Comparison of ENCODE assay signal across 18 mouse cellular contexts in genomic region chr1:36564101-36564500, GRCm38 (mm10). TPM values are rescaled to one million over a fixed set of nuclear protein-coding genes. Genes with fewer than 3 reads are reported as not detected.
DNase-seq lines count a peak whose midpoint lies in the region; ATAC-seq and TF ChIP-seq lines count a peak whose summit lies in the region.
"Had no signal": no experiment of that assay in that cellular context is flagged by ENCODE, and none has a peak within 500 bp of the region (broad histone marks: within the 10 kb centered on the region; RNA-seq: fewer than 3 reads in every experiment).

No protein-coding gene starts in this region.

- H3ac ChIP-seq in C2C12 (ENCODE audit: control insufficient read depth, insufficient read length, low read depth), result no peak overlapping the region

- no peak for TF ChIP-seq CTCF in C2C12 (IDR thresholded peaks at IDR 0.05; ENCODE audit: control insufficient read depth, insufficient read depth, insufficient read length)
- no peak for TF ChIP-seq CTCF in heart, adult 2 months (IDR thresholded peaks at IDR 0.05)

- no peaks in the 10 kb centered on the region for H3K79me3 ChIP-seq in C2C12 (ENCODE audit: low read depth)

- no peaks in the 10 kb centered on the region for H3K9me3 ChIP-seq in embryonic facial prominence, embryonic 14.5 days (ENCODE audit: control insufficient read depth, low read length)
- no peaks in the 10 kb centered on the region for H3K9me3 ChIP-seq in embryonic facial prominence, embryonic 10.5 days
- H3K9me3 ChIP-seq: embryonic facial prominence, embryonic 13.5 days; forebrain, embryonic 15.5 days; heart, embryonic 15.5 days; neural tube, embryonic 15.5 days had no signal

- H3K27ac ChIP-seq in embryonic facial prominence, embryonic 14.5 days (replicated peaks; ENCODE audit: low read depth, low read length), result no peak overlapping the region
- H3K27ac ChIP-seq in embryonic facial prominence, embryonic 10.5 days (replicated peaks), result no peak overlapping the region
- H3K27ac ChIP-seq in heart, adult 2 months, result peak overlapping the region; percentile 72
- H3K27ac ChIP-seq: embryonic facial prominence, embryonic 13.5 days; forebrain, embryonic 15.5 days; heart, embryonic 15.5 days; liver, embryonic 14.5 days; neural tube, embryonic 15.5 days had no signal

- DNase-seq in embryonic facial prominence, embryonic 14.5 days (ENCODE audit: low spot score), result no peak
- no peak for DNase-seq in embryonic facial prominence, embryonic 10.5 days (ENCODE audit: low spot score)
- DNase-seq in heart, adult 2 months, result peak; percentile 75 to 82
- DNase-seq in kidney, postnatal 25 days, result peak; percentile 49 to 76
- no peak for DNase-seq in lung, postnatal 25 days (ENCODE audit: low spot score)
- no peak for DNase-seq in testis, postnatal 14 days (ENCODE audit: low spot score)
- no peak for DNase-seq in embryo, embryonic 11 days
- DNase-seq: cerebellum, postnatal 14 days; lung, postnatal 36 days; thymus, adult 2 months had no signal

- no peak overlapping the region for H3K4me2 ChIP-seq in embryonic facial prominence, embryonic 14.5 days (ENCODE audit: low read depth, low read length)
- H3K4me2 ChIP-seq: embryonic facial prominence, embryonic 13.5 days; forebrain, embryonic 15.5 days; heart, embryonic 15.5 days; neural tube, embryonic 15.5 days had no signal

- H3K27me3 ChIP-seq in embryonic facial prominence, embryonic 14.5 days (replicated peaks; ENCODE audit: control insufficient read depth, insufficient read depth, low read length), result no peaks in the 10 kb centered on the region
- H3K27me3 ChIP-seq in embryonic facial prominence, embryonic 10.5 days (replicated peaks; ENCODE audit: low read depth, poor library complexity, severe bottlenecking), result peaks cover 9% of the 10 kb centered on the region; the same call in 1 of the 2 replicates
- no peaks in the 10 kb centered on the region for H3K27me3 ChIP-seq in C2C12 (ENCODE audit: control insufficient read depth, insufficient read depth, insufficient read length)
- H3K27me3 ChIP-seq in heart, adult 2 months (ENCODE audit: control insufficient read depth, insufficient read depth, low read length), result no peaks in the 10 kb centered on the region
- H3K27me3 ChIP-seq: embryonic facial prominence, embryonic 13.5 days; heart, embryonic 15.5 days; neural tube, embryonic 15.5 days had no signal

- intact Hi-C loops in heart, adult 2 months (cut with DNase I), result no loop called here

- 85% methylated on average over 6 of the region's 6 CpGs for WGBS in embryonic facial prominence, embryonic 14.5 days
- 74% methylated on average over 6 of the region's 6 CpGs for WGBS in embryonic facial prominence, embryonic 10.5 days
- 38% methylated on average over 6 of the region's 6 CpGs for WGBS in heart, adult 2 months

- H3K79me2 ChIP-seq in C2C12 (ENCODE audit: control insufficient read depth, insufficient read depth), result no peaks in the 10 kb centered on the region
- H3K79me2 ChIP-seq in heart, adult 2 months (replicated peaks; ENCODE audit: control insufficient read depth, insufficient read depth, low read length), result no peaks in the 10 kb centered on the region

- H3K36me3 ChIP-seq in embryonic facial prominence, embryonic 14.5 days (ENCODE audit: control insufficient read depth, insufficient read depth, low read length), result no peaks in the 10 kb centered on the region
- H3K36me3 ChIP-seq in embryonic facial prominence, embryonic 10.5 days (replicated peaks), result no peaks in the 10 kb centered on the region
- no peaks in the 10 kb centered on the region for H3K36me3 ChIP-seq in C2C12 (ENCODE audit: control insufficient read depth, insufficient read depth)
- no peaks in the 10 kb centered on the region for H3K36me3 ChIP-seq in heart, adult 2 months (ENCODE audit: control insufficient read depth, insufficient read depth, low read length)
- H3K36me3 ChIP-seq: embryonic facial prominence, embryonic 13.5 days; forebrain, embryonic 15.5 days; heart, embryonic 15.5 days; neural tube, embryonic 15.5 days had no signal

- H3K4me1 ChIP-seq in embryonic facial prominence, embryonic 14.5 days (ENCODE audit: control insufficient read depth, insufficient read depth, low read length), result peaks cover 28% of the 10 kb centered on the region
- H3K4me1 ChIP-seq in embryonic facial prominence, embryonic 10.5 days, result peaks cover 74% of the 10 kb centered on the region
- H3K4me1 ChIP-seq in heart, adult 2 months (ENCODE audit: control insufficient read depth, insufficient read depth, low read length), result peaks cover 32% of the 10 kb centered on the region
- H3K4me1 ChIP-seq: forebrain, embryonic 15.5 days had no signal

- TF ChIP-seq EP300 in heart, adult 2 months (IDR thresholded peaks at IDR 0.05; ENCODE audit: insufficient read depth, low read depth, low read length), result peak; percentile 50; the same call in 1 of the 2 replicates

- H3K9ac ChIP-seq in embryonic facial prominence, embryonic 14.5 days (ENCODE audit: low read depth, low read length), result 0 out of 2 replicates have a peak overlapping the region, but pooled peaks have one; percentile 25
- no peak overlapping the region for H3K9ac ChIP-seq in heart, adult 2 months (ENCODE audit: low read depth, low read length)
- H3K9ac ChIP-seq: embryonic facial prominence, embryonic 13.5 days; forebrain, embryonic 15.5 days; heart, embryonic 15.5 days; liver, embryonic 14.5 days; neural tube, embryonic 15.5 days had no signal

- no peak for TF ChIP-seq POLR2A in heart, adult 2 months (IDR thresholded peaks at IDR 0.05; ENCODE audit: insufficient read depth, low read depth, low read length)

- H3K4me3 ChIP-seq in embryonic facial prominence, embryonic 14.5 days (ENCODE audit: low read depth, low read length), result no peak overlapping the region
- H3K4me3 ChIP-seq in embryonic facial prominence, embryonic 10.5 days, result no peak overlapping the region
- H3K4me3 ChIP-seq in C2C12 (ENCODE audit: insufficient read depth, poor library complexity, severe bottlenecking), result no peak overlapping the region
- no peak overlapping the region for H3K4me3 ChIP-seq in heart, adult 2 months
- H3K4me3 ChIP-seq: embryonic facial prominence, embryonic 13.5 days; forebrain, embryonic 15.5 days; heart, embryonic 15.5 days; neural tube, embryonic 15.5 days had no signal

- ATAC-seq in embryonic facial prominence, embryonic 14.5 days (ENCODE audit: low read depth), result no peak
- ATAC-seq: forebrain, embryonic 15.5 days had no signal

TF ChIP-seq in C2C12, 6 proteins besides CTCF, POLR2A, EP300 and RAD21:
- TF ChIP-seq CEBPB (IDR thresholded peaks at IDR 0.05; ENCODE audit: low read depth), result no peak
- TF ChIP-seq MYOD1 (IDR thresholded peaks at IDR 0.05; ENCODE audit: control insufficient read depth, insufficient read length, low read depth), result peak; percentile 74
TF ChIP-seq in C2C12: peak in this region for 1.

RNA-seq across cellular contexts. Expression of gene Sema4c, which starts 6.0 kb away (rescaled TPM):
- 2.3 and 3.8 TPM in 2 replicates for polyA plus RNA-seq in embryonic facial prominence, embryonic 14.5 days (2014; fragmentation: Nextera tagmentation; extraction: Ambion mirVana)
- 24.9 and 25.9 TPM in 2 replicates for polyA plus RNA-seq in embryonic facial prominence, embryonic 10.5 days (2016; fragmentation: Nextera tagmentation; extraction: Ambion mirVana)
- polyA plus RNA-seq in C2C12 (2012; fragmentation: generic; extraction: Trizol), result 16.6 TPM
- total RNA-seq in heart, adult 2 months (2021), result 10 to 100 TPM; 10.6 to 11.1 TPM
- 12.7 and 15.2 TPM in 2 replicates for polyA plus RNA-seq in heart, adult 2 months (2012; rRNA removed)

RNA-seq across cellular contexts. Expression of gene Ankrd39, which starts 16.9 kb away (rescaled TPM):
- 19.5 and 20.0 TPM in 2 replicates for polyA plus RNA-seq in embryonic facial prominence, embryonic 14.5 days (2014; fragmentation: Nextera tagmentation; extraction: Ambion mirVana)
- polyA plus RNA-seq in embryonic facial prominence, embryonic 10.5 days (2016; fragmentation: Nextera tagmentation; extraction: Ambion mirVana), result 18.9 and 20.3 TPM in 2 replicates
- 7.8 TPM for polyA plus RNA-seq in C2C12 (2012; fragmentation: generic; extraction: Trizol)
- total RNA-seq in heart, adult 2 months (2021), result 1 to 10 TPM; 6.2 to 6.3 TPM
- polyA plus RNA-seq in heart, adult 2 months (2012; rRNA removed), result 11.1 TPM in 2 replicates

RNA-seq across cellular contexts. Expression of gene Gm42417, which starts 24.9 kb away (rescaled TPM):
- polyA plus RNA-seq in embryonic facial prominence, embryonic 14.5 days (2014; fragmentation: Nextera tagmentation; extraction: Ambion mirVana), result not detected in 2 replicates
- polyA plus RNA-seq in embryonic facial prominence, embryonic 10.5 days (2016; fragmentation: Nextera tagmentation; extraction: Ambion mirVana), result 0.54 TPM in 1 of 2 replicates, not detected in the other
- polyA plus RNA-seq in C2C12 (2012; fragmentation: generic; extraction: Trizol), result 0.05 TPM
- 100 to 1,000 TPM; 148 to 172 TPM for total RNA-seq in heart, adult 2 months (2021)
- polyA plus RNA-seq in heart, adult 2 months (2012; rRNA removed), result 0.09 TPM in 1 of 2 replicates, not detected in the other
- total RNA-seq: left cerebral cortex, postnatal 36 days; midbrain, postnatal 0 days had no signal
- polyA plus RNA-seq: embryonic facial prominence, embryonic 13.5 days; forebrain, embryonic 15.5 days; heart, embryonic 15.5 days; liver, embryonic 14.5 days; thymus, adult 2 months had no signal

RNA-seq across cellular contexts. Expression of gene Ankrd23, which starts 27.4 kb away (rescaled TPM):
- polyA plus RNA-seq in embryonic facial prominence, embryonic 14.5 days (2014; fragmentation: Nextera tagmentation; extraction: Ambion mirVana), result 12.3 and 13.2 TPM in 2 replicates
- 15.5 and 16.6 TPM in 2 replicates for polyA plus RNA-seq in embryonic facial prominence, embryonic 10.5 days (2016; fragmentation: Nextera tagmentation; extraction: Ambion mirVana)
- 1.1 TPM for polyA plus RNA-seq in C2C12 (2012; fragmentation: generic; extraction: Trizol)
- 100 to 1,000 TPM; 310 to 338 TPM for total RNA-seq in heart, adult 2 months (2021)
- polyA plus RNA-seq in heart, adult 2 months (2012; rRNA removed), result 397 and 412 TPM in 2 replicates

RNA-seq across cellular contexts. Expression of gene Cnnm3, which starts 52.4 kb away (rescaled TPM):
- 4.8 and 5.1 TPM in 2 replicates for polyA plus RNA-seq in embryonic facial prominence, embryonic 14.5 days (2014; fragmentation: Nextera tagmentation; extraction: Ambion mirVana)
- polyA plus RNA-seq in embryonic facial prominence, embryonic 10.5 days (2016; fragmentation: Nextera tagmentation; extraction: Ambion mirVana), result 3.5 and 3.6 TPM in 2 replicates
- 6.5 TPM for polyA plus RNA-seq in C2C12 (2012; fragmentation: generic; extraction: Trizol)
- total RNA-seq in heart, adult 2 months (2021), result 10 to 100 TPM; 11.1 to 15.1 TPM
- polyA plus RNA-seq in heart, adult 2 months (2012; rRNA removed), result 14.1 and 15.6 TPM in 2 replicates

Comparison
In these comparisons a context has a peak if more than half of its experiments do, and no peak if none do; other contexts are left out.
1. DNase-seq: peak in heart, adult 2 months (2 of 2) and kidney, postnatal 25 days (2 of 2); none in embryonic facial prominence, embryonic 14.5 days (single experiment), embryonic facial prominence, embryonic 10.5 days (single experiment), lung, postnatal 25 days (single experiment), testis, postnatal 14 days (single experiment) and embryo, embryonic 11 days (single experiment).